Mouse (Mus musculus): Measurements from ENCODE around the gene Tcirg1. TPM values are rescaled to one million over a fixed set of nuclear protein-coding genes. Genes with fewer than 3 reads are reported as not detected.

The Tcirg1 gene
- total RNA-seq (2021), result 1 to 10 TPM; 5.1 to 5.8 TPM
- long read RNA-seq, experiment 1, partial matches to known transcripts, result 0 of 4 reads
- long read RNA-seq, experiment 1, other reads (novel, unspliced or antisense), result 0 of 4 reads
- long read RNA-seq, experiment 2, partial matches to known transcripts, result 1 of 5 reads
- long read RNA-seq, experiment 2, other reads (novel, unspliced or antisense), result 0 of 5 reads

- intact Hi-C loops (cut with DNase I), result no loop called here
- DNase-seq, result peak; percentile 86
- peak within 1 kb of the TSS; percentile 81 for H3K27ac ChIP-seq
- TF ChIP-seq CTCF (IDR thresholded peaks at IDR 0.05), result no peak
- peak within 1 kb of the TSS; percentile 73 for H3K4me3 ChIP-seq
These were observed at the start of gene Tcirg1 for GRCm38 (mm10) chr19:3906795-3907786. Tcirg1 (minus strand) TSS chr19:3907133.

DNA sequence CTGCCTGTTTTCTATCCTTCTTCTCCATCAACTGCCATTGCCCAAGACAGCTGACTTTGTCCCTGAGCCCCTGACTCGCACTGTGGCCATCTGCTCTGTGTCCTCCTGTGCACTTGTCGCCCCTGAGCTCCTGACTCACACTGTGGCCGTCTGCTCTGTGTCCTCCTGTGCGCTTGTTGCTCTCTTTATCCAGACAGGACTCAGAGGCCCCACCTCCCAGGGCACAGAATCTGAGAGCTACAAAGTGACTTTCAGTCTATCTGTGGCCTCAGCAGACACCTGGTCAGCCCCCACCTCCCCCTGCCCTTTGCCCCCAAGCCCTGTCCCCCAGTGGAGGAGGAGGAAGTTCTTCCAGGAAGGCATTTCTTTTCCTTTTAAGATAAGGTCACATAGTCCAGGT lies 48.9 kb upstream of the Tcirg1 start:
- DNase-seq, result no peak
- Histone ChIP-seq H3K4me3 (no peak overlapping the region), H3K27ac (no peak overlapping the region)
- TF ChIP-seq CTCF (IDR thresholded peaks at IDR 0.05), result no peak
- intact Hi-C loops (cut with DNase I), result no loop called here

DNA sequence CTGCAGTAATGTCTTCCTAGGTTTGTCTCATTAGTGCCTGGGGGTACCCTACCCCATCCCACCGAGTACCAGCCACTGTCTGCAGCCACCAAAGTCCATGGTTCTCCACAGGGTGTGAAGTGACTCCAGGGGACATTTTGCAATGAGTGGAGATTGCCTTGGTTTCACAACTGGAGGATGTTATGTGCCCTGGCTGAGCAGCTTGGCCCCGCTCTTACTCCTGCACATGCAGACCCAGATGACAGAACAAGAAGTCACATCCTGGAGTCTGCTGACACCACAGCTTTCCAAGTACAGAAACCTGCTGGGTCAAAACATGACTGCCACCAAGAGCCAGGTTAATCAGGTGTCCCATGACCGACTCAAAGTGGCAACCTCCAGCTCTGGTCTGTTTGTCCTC lies 48.1 kb upstream of the Tcirg1 start:
- Histone ChIP-seq H3K4me3 (no peak overlapping the region), H3K27ac (no peak overlapping the region)
- DNase-seq, result no peak
- no peak for TF ChIP-seq CTCF (IDR thresholded peaks at IDR 0.05)
- intact Hi-C loops (cut with DNase I), result no loop called here

DNA sequence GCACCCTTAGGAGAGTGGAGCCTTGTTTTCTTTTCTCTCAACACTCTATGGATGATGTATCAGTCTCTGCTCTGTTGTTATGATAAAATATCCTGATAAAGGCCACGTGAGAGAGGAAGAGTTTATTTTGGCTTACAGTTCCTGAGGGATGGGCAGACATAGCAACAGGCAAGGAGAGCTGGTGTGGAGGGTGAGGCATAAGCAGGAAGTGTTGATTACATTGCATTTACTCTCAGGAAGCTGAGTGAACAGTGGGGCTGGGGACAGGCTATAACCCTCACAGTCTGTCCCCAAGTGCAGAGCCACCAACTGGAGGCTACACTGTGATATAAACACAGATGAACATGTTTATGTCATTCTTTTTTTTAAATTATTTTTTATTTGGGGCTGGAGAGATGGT lies 45.2 kb upstream of the Tcirg1 start:
- Histone ChIP-seq H3K27ac (no peak overlapping the region), H3K4me3 (no peak overlapping the region)
- TF ChIP-seq CTCF (IDR thresholded peaks at IDR 0.05), result no peak
- intact Hi-C loops (cut with DNase I), result no loop called here
- peak; percentile 2 for DNase-seq

DNA sequence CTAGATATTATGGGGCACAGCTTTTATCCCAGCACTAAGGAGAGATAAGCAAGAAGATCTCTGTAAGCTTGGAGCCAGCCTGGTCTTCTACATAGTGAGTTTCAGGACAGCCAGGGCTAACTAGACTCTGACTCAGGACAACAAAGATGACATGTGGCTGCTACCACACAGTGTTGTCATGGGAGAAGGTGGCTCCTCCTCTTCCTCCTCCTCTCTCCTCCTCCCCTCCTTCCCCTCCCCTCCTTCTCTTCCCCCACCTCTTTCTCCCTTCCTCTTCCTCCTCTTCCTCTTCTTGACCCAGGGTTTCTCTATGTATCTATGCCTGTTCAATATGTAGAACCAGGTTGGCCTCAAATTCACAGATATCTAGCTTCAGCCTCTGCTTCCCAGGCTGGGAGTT lies 44.5 kb upstream of the Tcirg1 start:
- peak; percentile 1 for DNase-seq
- no peak for TF ChIP-seq CTCF (IDR thresholded peaks at IDR 0.05)
- intact Hi-C loops (cut with DNase I), result no loop called here

DNA sequence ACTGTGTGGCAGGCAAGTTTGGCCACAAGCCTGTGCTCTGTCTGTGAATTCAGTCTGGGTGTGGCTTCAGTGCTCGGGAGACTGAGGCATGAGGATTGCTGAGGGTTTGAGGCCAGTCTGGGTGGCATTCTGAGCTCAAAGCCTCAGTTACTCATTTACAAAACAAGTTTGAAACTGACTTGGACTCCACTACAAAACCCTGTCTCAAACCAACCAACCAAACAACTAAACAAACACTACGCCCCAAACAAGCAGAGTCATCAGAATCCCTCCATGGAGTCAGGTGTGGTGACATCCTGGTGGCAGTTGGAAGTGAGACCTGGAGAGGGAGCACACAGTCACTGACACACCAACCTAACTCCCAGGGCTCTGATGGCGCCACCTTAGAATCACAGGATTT lies 43.4 kb upstream of the Tcirg1 start:
- Histone ChIP-seq H3K27ac (no peak overlapping the region), H3K4me3 (no peak overlapping the region)
- no peak for TF ChIP-seq CTCF (IDR thresholded peaks at IDR 0.05)
- peak; percentile 7 for DNase-seq
- intact Hi-C loops (cut with DNase I), result no loop called here

More for the DNA sequence above, 44.5 kb upstream of the Tcirg1 start:
- no peak overlapping the region for H3K4me3 ChIP-seq
- no peak overlapping the region for H3K27ac ChIP-seq

DNA sequence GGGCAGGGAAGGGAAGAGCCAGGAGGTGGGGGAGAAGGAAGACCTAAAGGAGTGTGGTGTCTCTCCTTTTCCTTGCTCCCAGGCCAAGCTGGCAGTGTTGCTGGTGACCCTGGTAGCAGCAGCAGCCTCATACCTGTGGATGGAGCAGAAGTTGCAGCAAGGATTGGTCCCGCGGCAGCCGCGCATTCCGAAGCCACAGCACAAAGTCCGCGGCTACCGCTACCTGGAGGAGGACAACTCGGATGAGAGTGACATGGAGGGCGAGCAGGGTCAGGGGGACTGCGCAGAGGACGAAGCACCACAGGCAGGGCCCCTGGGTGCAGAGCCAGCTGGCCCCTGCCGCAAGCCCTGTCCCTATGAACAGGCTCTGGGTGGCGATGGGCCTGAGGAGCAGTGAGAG lies 41.6 kb upstream of the Tcirg1 start:
- TF ChIP-seq CTCF (IDR thresholded peaks at IDR 0.05), result no peak
- Histone ChIP-seq H3K4me3 (no peak overlapping the region), H3K27ac (no peak overlapping the region)
- intact Hi-C loops (cut with DNase I), result no loop called here
- peak; percentile 13 for DNase-seq

DNA sequence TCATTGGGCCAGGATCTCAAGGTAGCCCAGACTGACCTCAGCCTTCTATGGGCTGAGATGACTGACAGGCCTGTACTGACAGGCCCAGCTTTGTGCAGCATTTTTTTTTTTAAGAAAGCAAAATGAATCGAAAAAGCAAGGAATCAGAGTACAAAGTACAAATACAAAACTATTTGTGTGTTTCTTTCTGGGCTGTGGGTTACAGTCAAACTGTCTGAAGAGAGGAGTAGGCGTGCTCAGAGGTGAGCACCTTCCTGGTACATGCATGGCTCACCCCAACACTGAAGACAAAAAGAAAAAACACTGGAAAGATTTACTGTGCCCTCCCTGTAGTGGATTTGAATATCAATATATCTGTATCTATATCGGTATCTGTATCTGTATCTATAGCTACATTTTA lies 40.9 kb upstream of the Tcirg1 start:
- H3K4me3 ChIP-seq, result no peak overlapping the region
- TF ChIP-seq CTCF (IDR thresholded peaks at IDR 0.05), result no peak
- intact Hi-C loops (cut with DNase I), result loop anchor here (2.0 kb wide), 3 partner anchors 33 to 103 kb away; partner anchors contain the start of gene Ndufv1
- H3K27ac ChIP-seq, result no peak overlapping the region
- no peak for DNase-seq

DNA sequence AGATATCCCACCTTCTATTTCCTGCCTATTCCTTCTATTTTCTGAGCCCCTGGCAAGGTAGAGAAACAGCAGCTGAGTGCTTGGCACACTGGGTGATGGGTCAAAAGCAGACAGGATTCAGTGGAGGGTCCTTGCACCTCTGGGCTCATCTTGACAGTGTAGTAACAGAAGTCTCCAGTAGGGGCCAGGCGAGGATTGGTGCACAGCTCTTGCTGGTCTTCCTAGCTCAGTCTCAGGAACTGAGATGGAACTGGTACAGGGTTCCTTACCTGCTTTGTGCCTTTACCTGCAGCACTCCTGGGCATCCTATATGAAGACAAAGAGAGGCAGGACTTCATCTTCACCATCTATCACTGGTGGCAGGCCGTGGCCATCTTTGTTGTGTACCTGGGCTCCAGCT lies 39.8 kb upstream of the Tcirg1 start:
- no peak; the same call in none of the 2 replicates for TF ChIP-seq CTCF (IDR thresholded peaks at IDR 0.05)
- intact Hi-C loops (cut with DNase I), result loop anchor here (2.0 kb wide), 3 partner anchors 34 to 104 kb away; partner anchors contain the start of gene Ndufv1
- H3K4me3 ChIP-seq, result no peak overlapping the region
- DNase-seq, result peak; percentile 72
- no peak overlapping the region for H3K27ac ChIP-seq

GRCm38 (mm10) chr19:3945872-3946564 lies 39.1 kb upstream of the Tcirg1 start:
- no peak for TF ChIP-seq CTCF (IDR thresholded peaks at IDR 0.05)
- peak; percentile 15 for DNase-seq
- no peak overlapping the region for H3K27ac ChIP-seq
- intact Hi-C loops (cut with DNase I), result loop anchor here (2.0 kb wide), 3 partner anchors 35 to 105 kb away; partner anchors contain the start of gene Ndufv1
- H3K4me3 ChIP-seq, result no peak overlapping the region

DNA sequence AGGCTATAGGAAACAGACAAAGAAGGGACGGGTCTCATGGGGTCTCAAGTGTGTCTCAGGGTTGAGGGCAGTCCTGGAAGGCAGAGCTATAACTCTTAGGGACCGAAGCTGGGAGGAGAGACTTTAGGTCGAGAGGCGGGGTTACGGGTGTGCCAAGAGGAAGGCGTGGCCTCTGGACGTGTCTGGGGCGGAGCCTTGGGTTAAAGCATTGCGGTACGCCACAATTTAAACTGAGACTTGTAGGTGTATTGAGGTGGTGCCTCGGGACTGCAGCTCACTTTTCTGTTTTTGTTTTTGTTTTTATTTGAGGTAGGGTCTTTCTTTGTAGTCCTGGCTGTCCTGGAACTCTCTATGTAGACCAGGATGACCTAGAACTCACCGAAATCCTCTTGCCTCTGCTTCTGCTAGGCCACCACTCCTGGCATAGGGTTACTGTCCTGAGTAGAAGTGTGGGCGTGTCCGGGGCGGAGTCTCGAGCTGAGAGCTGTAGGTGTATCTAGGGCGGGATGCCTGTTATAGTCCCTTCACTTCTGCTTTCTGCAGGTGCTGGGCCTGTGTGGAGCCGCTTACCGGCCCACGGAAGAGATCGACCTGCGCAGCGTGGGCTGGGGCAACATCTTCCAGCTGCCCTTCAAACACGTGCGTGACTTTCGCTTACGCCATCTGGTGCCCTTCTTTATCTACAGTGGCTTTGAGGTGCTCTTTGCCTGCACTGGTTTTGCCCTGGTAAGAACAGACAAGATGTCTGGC lies 36.2 kb upstream of the Tcirg1 start:
- no peak overlapping the region for H3K27ac ChIP-seq
- no peak for TF ChIP-seq CTCF (IDR thresholded peaks at IDR 0.05)
- DNase-seq, result no peak
- intact Hi-C loops (cut with DNase I), result no loop called here
- H3K4me3 ChIP-seq, result no peak overlapping the region

DNA sequence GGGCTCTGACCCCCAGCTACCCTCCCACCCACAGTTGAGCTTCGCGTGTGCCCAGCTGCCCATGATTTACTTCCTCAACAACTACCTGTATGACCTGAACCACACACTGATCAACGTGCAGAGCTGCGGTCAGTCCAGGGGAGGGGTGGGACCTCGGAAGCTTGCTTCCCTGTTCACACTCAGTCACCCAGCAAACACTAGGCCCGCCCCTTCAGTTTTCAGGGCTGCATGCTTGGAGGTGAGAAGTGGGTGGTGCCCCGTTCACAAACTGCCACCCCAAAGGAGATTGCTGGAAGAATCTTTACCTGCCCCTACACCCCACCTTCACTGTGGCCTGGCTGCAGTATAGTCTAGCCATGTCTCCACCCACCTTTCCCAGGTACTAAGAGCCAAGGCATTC lies 35.4 kb upstream of the Tcirg1 start:
- H3K27ac ChIP-seq, result no peak overlapping the region
- no peak overlapping the region for H3K4me3 ChIP-seq
- intact Hi-C loops (cut with DNase I), result no loop called here
- no peak for TF ChIP-seq CTCF (IDR thresholded peaks at IDR 0.05)
- no peak for DNase-seq
